Mouse (Mus musculus) heart, postnatal 36 days (tissue): ENCODE measurements around the gene Rbm47. TPM values are rescaled to one million over a fixed set of nuclear protein-coding genes. Genes with fewer than 3 reads are reported as not detected.
"Not testable (repeated sequence)": the region's sequence is repeated elsewhere in the genome, so short reads cannot be mapped to it uniquely, and the experiment has no call there.

Experiments used
- DNase-seq, 2 experiments: peaks; one replicate each; pipeline ENCODE4 v3.0.0; 2021 to 2022
- intact Hi-C: fragments of 180-260 bp; cut with DNase I; formaldehyde crosslinking; loops from one replicate; pipeline ENCODE4 v1.15.1; 2025
- microRNA-seq, 2 experiments: library from miRNA; unstranded; fragments of <30 nt; microRNA quantifications; one replicate each; pipeline ENCODE4 v1.2.0; 2021; ENCODE audit warnings: borderline number of aligned reads in 2 of 2
- total RNA-seq, 2 experiments: library from RNA; stranded (reverse); gene quantifications; 2 replicates each; pipeline ENCODE4 v1.2.3; 2021

Rbm47 gene
- total RNA-seq, 2 experiments from 2014 or later, result 1.6 to 1.7 TPM

DNA sequence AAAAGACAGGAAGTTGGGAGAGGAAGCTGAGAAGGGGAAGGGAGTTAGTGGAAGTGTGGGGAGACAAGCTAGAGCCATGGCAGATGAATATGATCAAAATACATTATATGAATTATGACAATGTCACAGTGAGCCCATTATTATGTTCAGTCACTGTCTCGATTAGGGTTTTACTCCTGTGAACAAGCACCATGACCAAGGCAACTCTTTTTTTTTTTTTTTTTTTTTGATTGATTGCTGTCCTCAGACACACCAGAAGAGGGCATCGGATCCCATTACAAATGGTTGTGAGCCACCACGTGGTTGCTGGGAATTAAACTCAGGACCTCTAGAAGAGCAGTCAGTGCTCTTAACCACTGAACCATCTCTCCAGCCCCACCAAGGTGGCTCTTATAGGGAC, 185.9 kb downstream of the Rbm47 start:
- DNase-seq, intact Hi-C loops: not testable (repeated sequence)

DNA sequence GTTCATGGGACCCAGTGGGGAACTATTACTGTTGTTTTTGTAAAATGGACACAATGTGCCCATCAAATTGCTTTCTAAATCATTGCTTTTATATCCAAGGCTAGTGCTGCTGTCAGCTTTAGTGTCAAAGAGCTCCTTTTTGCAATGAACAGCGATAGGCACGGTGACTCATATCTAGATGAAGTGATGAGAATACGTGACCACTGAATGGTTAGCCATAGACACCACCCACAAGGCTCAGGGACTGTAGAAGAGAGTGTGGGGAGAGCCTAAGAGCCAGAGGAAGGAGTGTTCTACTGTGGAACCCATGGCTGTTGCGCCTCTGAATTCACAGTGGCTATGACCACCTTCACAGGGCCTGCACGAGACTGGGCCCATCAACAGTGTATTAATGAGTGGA, 186.5 kb downstream of the Rbm47 start:
- DNase-seq, result no peak
- intact Hi-C loops, result no loop called here

DNA sequence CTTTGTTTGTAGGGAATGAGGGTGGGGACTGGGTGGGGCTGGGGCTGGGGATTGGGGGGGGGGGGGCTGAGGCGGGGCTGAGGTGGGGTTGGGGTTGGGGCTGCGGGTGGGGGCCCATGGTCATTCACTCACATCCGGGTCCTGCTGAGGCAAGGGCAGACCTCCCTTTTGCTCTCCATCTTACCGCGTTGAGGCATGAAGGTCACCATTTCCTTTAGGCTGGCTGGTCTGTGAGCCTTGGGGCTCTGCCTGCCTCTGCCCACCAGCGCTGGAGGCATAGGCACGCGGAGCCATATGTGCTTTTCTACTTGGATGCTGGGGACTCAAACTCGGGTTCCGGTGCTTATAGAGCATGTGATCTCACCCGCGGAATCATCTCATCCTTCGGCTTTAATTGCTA, 197.2 kb downstream of the Rbm47 start:
- DNase-seq, result no peak
- intact Hi-C loops, result no loop called here

DNA sequence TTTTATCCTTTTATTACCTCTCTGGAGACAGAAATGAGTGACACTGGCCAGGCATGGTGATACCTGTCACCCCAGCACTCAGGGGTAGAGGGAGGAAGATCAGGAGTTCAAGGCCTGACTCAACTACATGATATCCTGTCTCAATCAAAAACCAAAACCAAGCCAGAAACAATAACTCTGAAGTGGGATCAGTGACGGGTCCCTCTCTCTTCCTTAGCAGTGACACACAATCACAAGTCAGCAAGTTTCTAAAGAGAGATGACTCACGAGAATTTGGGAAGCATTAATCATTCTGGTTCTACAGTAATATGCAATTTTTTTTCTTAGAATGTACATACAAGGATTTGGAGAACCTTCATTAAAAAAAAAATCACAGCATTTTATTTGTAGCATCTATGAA, 199.7 kb downstream of the Rbm47 start:
- DNase-seq, result no peak
- intact Hi-C loops, result no loop called here

DNA sequence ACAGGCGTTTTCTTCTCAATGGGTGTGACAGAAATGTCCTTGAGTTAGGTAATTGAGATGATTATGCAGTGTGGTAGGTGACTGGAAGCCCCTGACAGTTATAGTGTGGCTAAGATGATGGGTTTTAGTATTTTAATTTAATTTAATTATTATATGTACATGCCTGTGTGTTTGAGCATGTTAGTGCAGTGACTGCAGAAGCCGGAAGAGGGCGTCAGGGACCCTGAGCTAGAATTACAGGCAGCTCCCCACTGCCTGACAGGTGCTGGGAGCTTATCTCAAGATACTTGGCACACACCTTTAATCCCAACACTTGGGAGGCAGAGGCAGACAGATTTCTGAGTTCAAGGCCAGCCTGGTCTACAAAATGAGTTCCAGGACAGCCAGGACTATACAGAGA, 204.9 kb downstream of the Rbm47 start:
- no peak for DNase-seq
- intact Hi-C loops, result no loop called here

DNA sequence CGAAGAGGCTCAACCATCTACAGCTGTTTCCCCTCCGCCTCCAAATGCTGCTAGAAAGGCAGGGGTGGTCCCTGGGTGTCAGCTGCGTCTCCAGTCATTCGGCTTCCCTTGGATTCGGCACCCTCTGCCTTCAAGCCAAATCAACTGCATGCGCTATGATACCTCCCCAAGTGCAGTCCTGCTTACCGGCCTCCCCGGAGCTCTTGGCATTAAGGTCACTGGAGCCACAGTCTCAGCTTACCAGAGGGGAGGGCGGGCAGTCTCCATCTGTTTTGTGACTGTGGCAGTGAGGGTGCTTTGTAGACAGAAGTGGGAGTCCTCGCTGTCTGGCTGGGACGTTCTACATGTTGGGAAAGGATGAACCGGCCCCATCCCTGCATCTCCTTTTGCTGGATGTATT, 205.8 kb downstream of the Rbm47 start:
- intact Hi-C loops, result no loop called here
- no peak for DNase-seq

Small RNA genes lying within 50 kb of the gene (microRNA-seq; reads per million reads assigned to microRNA genes)
- 0 reads per million in 2 experiments for gene Gm25952

Other genes starting within 250 kb of the Rbm47 start
- gene Chrna9, start 238.2 kb downstream of the Rbm47 start, total RNA-seq, result not detected
- not detected for gene 9130230L23Rik, start 168.8 kb downstream of the Rbm47 start, total RNA-seq
- gene Nsun7, start 86.8 kb upstream of the Rbm47 start, total RNA-seq, result under 1 TPM in 1 of 2 experiments, not detected in 1; 0.08 TPM